Mouse (Mus musculus): ENCODE results near the gene Tmem120a. TPM values are rescaled to one million over a fixed set of nuclear protein-coding genes. Genes with fewer than 3 reads are reported as not detected.

Tmem120a gene
- polyA plus RNA-seq, 1 experiment, result 41.5 TPM

DNA sequence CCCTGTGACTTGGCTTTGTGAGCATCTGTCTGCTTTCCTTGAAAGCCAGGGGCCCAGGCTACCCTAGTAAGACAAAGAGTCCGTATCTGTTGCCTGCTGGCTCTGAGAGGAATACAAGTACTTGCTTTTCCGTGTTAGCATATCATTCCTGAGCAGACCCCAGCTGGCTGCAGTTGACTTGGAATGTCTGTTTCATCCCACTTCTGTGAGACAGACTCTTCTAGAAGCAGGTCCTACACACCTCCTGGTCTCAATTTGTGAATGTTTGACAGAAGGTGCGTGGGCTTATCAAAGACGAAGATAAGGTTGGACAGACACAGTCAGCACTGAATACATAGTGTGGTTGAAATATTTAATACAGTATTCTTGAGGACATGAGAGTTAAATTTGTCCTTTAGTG, 31.4 kb downstream of the Tmem120a start:
- no peak overlapping the region for H3K4me3 ChIP-seq (ENCODE audit: insufficient read depth, low read length)
- no peak for TF ChIP-seq CTCF (IDR thresholded peaks at IDR 0.05; ENCODE audit: low read depth, low read length)
- TF ChIP-seq POLR2A (IDR thresholded peaks at IDR 0.05; ENCODE audit: borderline replicate concordance, low read depth, low read length), result no peak
- H3K4me1 ChIP-seq (ENCODE audit: control insufficient read depth, insufficient read depth, low read length), result peaks cover 64% of the 10 kb centered on the region
- H3K27ac ChIP-seq (ENCODE audit: insufficient read depth, low read depth, low read length), result peak overlapping the region; percentile 90

DNA sequence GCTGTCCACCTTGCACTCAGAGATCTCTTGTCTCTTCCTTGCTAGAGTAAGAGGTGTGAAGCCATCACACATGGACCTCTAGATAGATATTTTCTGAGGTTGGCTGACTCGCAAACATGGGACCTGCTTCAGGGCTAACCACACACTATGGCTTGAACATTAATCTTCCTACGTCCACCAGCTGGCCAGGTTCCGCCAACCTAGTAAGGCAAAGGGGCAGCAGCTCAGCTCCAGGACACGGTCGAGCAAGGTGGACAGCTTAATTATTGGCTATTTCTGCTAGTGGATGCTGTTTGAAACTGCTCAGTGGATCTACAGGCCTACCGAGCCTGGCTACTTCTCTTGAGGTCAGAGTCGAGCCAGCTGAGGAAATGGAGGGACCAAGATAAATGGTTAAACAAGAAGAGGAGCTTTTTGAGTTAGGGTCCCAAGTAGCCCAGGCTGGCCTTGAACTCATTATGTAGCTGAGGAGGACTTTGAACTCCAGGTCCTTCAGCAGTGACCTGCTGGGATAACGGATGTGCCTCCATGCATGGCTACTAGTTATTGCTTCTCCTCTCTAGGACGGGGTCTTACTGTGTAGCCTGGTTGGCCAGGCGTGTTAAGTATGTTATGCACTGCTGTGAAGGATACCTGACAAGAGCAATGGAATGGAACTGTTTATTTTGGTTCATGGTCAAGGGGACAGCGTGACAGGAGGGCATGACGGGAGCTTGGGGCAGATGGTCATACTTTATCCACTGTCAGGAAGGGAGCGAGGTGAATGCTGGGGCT, 32.5 kb downstream of the Tmem120a start:
- H3K4me1 ChIP-seq (ENCODE audit: control insufficient read depth, insufficient read depth, low read length), result peaks cover 74% of the 10 kb centered on the region
- H3K27ac ChIP-seq (ENCODE audit: insufficient read depth, low read depth, low read length), result peak overlapping the region; percentile 90
- no peak overlapping the region for H3K4me3 ChIP-seq (ENCODE audit: insufficient read depth, low read length)
- TF ChIP-seq POLR2A (IDR thresholded peaks at IDR 0.05; ENCODE audit: borderline replicate concordance, low read depth, low read length) (no peak), CTCF (IDR thresholded peaks at IDR 0.05; ENCODE audit: low read depth, low read length) (no peak)

DNA sequence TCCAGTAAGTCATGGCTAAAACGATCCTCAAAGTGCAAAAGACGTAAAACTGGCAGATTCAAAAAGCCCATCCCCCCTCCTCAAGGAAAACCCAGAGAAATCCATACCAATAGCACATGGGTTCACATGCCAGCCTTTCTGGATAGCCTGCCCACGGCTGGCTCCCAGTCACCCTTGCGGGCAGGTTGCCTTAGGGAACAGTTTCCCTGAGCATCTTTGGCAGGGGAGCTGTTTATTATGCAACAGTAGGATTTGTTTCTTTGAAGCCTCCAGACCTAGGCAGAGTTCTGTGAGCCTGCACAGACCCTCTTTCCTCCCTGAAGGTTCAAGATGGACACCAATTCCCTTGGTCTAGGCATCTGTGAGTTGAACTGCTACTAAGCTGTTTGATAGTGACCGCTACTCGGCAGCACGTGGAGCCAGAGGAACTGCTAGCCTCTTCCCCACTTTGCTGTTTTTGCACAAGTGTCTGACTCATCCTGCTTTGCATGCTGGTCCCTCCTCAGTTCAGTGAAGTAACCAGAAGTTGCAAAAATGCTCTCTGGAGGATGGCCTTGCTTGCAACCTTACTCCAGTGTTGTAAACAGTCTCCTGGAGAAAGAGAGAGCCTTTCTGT, 33.5 kb downstream of the Tmem120a start:
- Histone ChIP-seq H3K4me1 (ENCODE audit: control insufficient read depth, insufficient read depth, low read length) (peaks cover 80% of the 10 kb centered on the region), H3K4me3 (ENCODE audit: insufficient read depth, low read length) (no peak overlapping the region), H3K27ac (ENCODE audit: insufficient read depth, low read depth, low read length) (peak overlapping the region; percentile 90)
- TF ChIP-seq CTCF (IDR thresholded peaks at IDR 0.05; ENCODE audit: low read depth, low read length) (no peak), POLR2A (IDR thresholded peaks at IDR 0.05; ENCODE audit: borderline replicate concordance, low read depth, low read length) (no peak)

DNA sequence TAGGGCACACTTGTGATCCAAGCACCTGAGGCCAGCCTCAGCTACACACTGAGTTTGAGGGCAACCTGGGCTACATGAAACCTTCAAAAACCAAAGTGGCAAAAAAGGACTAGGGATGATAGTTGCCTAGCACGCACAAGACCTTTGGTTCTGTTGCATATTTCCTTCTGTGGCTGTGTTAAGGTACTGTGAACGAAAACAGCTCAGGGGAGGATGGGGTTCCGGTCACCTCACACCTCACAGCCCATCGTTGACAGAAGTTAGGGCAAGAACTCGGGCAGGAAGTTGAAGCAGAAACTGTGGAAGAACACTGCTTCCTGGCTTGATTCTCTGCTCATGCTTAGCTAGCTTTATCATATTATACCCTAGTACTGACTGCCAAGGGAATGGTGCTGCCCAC, 34.5 kb downstream of the Tmem120a start:
- Histone ChIP-seq H3K4me3 (ENCODE audit: insufficient read depth, low read length) (no peak overlapping the region), H3K27ac (ENCODE audit: insufficient read depth, low read depth, low read length) (peak overlapping the region; percentile 83), H3K4me1 (ENCODE audit: control insufficient read depth, insufficient read depth, low read length) (peaks cover 82% of the 10 kb centered on the region)
- no peak for TF ChIP-seq POLR2A (IDR thresholded peaks at IDR 0.05; ENCODE audit: borderline replicate concordance, low read depth, low read length)
- TF ChIP-seq CTCF (IDR thresholded peaks at IDR 0.05; ENCODE audit: low read depth, low read length), result no peak

DNA sequence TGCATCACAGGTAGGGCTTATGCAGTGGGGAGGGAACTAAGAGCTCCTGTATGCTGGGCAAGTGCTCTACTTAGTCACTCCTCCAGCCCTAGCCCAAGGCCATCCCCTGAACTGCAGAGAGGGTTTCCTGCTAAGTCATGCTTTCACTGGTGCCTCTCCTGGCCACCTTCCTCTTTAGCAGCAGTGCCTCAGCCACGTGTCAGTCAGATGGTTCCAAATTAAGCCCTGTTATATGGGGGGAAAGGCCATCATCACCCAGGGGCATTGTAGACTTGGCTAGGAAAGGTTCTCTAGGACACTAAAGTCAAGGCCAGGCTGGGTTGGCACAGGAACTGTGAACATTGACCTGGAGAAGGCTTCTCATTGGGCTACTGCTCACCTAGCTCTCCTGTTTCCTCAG, 36.4 kb downstream of the Tmem120a start:
- Histone ChIP-seq H3K4me3 (ENCODE audit: insufficient read depth, low read length) (no peak overlapping the region), H3K4me1 (ENCODE audit: control insufficient read depth, insufficient read depth, low read length) (peaks cover 80% of the 10 kb centered on the region), H3K27ac (ENCODE audit: insufficient read depth, low read depth, low read length) (peak overlapping the region; percentile 93)

DNA sequence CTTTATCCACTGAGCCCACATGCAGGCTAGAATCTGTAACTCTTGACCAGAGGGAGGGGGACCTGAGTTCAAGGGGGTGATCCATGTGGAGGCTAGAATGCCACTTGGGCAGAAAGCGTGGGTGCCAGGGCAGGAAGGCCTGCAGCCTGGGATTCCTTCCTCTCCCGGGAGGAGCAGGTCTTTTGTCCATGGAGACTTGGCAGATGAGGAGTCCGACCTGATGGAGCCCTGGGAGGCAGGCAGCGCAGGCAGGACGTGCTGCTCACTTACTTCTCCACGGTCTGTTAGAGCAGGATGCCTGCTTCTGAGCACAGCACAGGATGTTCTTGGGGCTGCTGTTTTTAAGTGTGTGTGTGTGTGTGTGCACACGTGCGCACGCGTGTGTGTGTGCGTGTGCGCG, 37.2 kb downstream of the Tmem120a start:
- Histone ChIP-seq H3K27ac (ENCODE audit: insufficient read depth, low read depth, low read length) (peak overlapping the region; percentile 93), H3K4me3 (ENCODE audit: insufficient read depth, low read length) (no peak overlapping the region), H3K4me1 (ENCODE audit: control insufficient read depth, insufficient read depth, low read length) (peaks cover 77% of the 10 kb centered on the region)
- TF ChIP-seq CTCF (IDR thresholded peaks at IDR 0.05; ENCODE audit: low read depth, low read length) (no peak), POLR2A (IDR thresholded peaks at IDR 0.05; ENCODE audit: borderline replicate concordance, low read depth, low read length) (no peak)

More for the DNA sequence above, 36.4 kb downstream of the Tmem120a start:
- TF ChIP-seq CTCF (IDR thresholded peaks at IDR 0.05; ENCODE audit: low read depth, low read length), result no peak
- no peak for TF ChIP-seq POLR2A (IDR thresholded peaks at IDR 0.05; ENCODE audit: borderline replicate concordance, low read depth, low read length)

DNA sequence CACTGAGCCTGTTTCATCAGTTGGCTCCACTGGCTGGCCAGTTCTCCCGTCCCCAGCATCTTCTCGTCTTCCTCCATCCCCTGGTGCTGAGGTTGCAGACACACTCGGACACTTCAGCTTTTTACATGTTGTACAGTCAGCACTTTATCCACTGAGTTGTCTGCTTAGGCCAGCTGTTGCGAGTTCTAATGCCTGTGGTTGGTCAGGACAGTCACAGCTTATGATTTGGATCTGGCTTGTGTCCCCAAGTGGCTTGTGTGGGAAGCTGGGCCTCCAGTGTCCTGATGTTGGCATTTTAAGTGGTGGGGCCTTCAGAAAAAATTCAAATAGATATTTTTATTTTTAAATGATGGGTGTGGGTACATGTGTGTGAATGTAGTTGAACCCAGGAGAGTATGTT, 38.9 kb downstream of the Tmem120a start:
- H3K27ac ChIP-seq (ENCODE audit: insufficient read depth, low read depth, low read length), result no peak overlapping the region
- H3K4me1 ChIP-seq (ENCODE audit: control insufficient read depth, insufficient read depth, low read length), result peaks cover 79% of the 10 kb centered on the region
- no peak overlapping the region for H3K4me3 ChIP-seq (ENCODE audit: insufficient read depth, low read length)
- TF ChIP-seq CTCF (IDR thresholded peaks at IDR 0.05; ENCODE audit: low read depth, low read length), result no peak

DNA sequence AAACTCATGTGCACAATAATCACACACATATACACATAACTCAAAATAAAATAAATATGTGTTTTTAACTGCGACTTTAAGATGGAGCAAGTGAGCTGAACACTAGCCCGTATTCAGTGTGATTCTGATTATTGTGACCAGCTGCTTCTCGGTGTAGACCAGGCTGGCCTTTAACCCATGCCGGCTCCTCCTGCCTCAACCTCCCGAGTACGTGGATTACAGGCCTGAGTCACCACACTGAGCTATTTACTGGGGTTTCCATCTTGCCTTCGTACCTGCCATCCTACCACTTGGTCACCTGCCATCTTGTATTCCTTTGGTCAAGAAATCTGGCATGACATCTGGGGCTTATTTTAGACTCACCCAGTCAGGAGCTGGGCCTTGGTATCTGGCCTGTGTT, 40.8 kb downstream of the Tmem120a start:
- no peak for TF ChIP-seq CTCF (IDR thresholded peaks at IDR 0.05; ENCODE audit: low read depth, low read length)
- TF ChIP-seq POLR2A (IDR thresholded peaks at IDR 0.05; ENCODE audit: borderline replicate concordance, low read depth, low read length), result no peak
- peaks cover 69% of the 10 kb centered on the region for H3K4me1 ChIP-seq (ENCODE audit: control insufficient read depth, insufficient read depth, low read length)
- H3K4me3 ChIP-seq (ENCODE audit: insufficient read depth, low read length), result no peak overlapping the region
- peak overlapping the region; percentile 76 for H3K27ac ChIP-seq (ENCODE audit: insufficient read depth, low read depth, low read length)

DNA sequence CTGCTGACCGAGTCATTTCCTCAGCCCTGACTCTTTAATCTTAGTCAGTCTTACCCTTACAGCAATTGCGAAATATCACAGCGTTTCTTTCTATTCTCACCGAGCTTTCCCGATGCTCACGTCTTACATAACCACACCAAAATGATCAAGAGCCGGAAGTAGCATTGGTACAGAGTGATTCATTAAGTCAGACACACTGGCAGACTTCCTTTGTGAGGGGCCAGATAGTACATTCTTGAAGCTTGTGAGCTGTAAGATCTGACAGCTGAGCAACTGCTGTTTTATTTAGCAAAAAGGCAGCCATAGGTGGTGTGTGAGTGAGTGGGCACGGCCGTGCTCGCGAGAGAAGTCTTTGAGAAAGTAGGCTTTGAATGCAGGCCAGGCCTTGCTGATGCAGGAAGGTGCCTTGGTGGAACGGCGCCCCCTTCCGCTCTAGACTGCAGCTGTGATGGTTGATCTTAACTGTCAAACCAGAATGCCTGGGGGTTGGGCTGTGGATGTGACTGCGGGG, 41.5 kb downstream of the Tmem120a start:
- H3K27ac ChIP-seq (ENCODE audit: insufficient read depth, low read depth, low read length), result peak overlapping the region; percentile 76
- peaks cover 63% of the 10 kb centered on the region for H3K4me1 ChIP-seq (ENCODE audit: control insufficient read depth, insufficient read depth, low read length)
- TF ChIP-seq CTCF (IDR thresholded peaks at IDR 0.05; ENCODE audit: low read depth, low read length) (peak; percentile 50; the same call in 1 of the 2 replicates), POLR2A (IDR thresholded peaks at IDR 0.05; ENCODE audit: borderline replicate concordance, low read depth, low read length) (no peak)
- peak overlapping the region; percentile 11; the same call in 1 of the 2 replicates for H3K4me3 ChIP-seq (ENCODE audit: insufficient read depth, low read length)

DNA sequence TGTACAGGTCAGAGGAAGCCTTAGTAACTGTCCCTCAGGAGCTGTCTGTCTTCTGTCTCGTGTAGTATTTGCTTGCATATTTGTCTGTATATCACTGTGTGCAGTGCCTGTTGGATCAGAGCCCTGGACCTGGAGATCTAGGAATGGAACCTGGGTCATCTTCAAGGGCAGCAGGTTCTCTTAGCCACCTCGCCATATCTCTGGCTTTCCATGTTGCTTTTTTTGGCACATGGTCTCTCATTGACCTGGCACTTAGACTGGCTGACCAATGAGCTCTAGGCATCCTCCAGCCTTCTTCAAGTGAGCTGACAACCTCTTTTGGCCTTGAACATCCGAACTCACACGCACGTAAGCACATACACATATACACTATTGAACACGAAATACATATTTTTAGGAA, 42.1 kb downstream of the Tmem120a start:
- Histone ChIP-seq H3K27ac (ENCODE audit: insufficient read depth, low read depth, low read length) (peak overlapping the region; percentile 49), H3K4me1 (ENCODE audit: control insufficient read depth, insufficient read depth, low read length) (peaks cover 58% of the 10 kb centered on the region), H3K4me3 (ENCODE audit: insufficient read depth, low read length) (no peak overlapping the region)
- TF ChIP-seq CTCF (IDR thresholded peaks at IDR 0.05; ENCODE audit: low read depth, low read length), result no peak
